Mouse (Mus musculus) liver, embryonic 11.5 days (tissue): Measurements from ENCODE around the gene Zw10. TPM values are rescaled to one million over a fixed set of nuclear protein-coding genes. Genes with fewer than 3 reads are reported as not detected.

Experiments
- ATAC-seq: fragments of 200-750 bp; cut with Nextera tagmentation; replicated peaks from 2 replicates; pipeline ENCODE4 v1.8.0; 2017; ENCODE audit warnings: moderate number of reproducible peaks, mild to moderate bottlenecking, moderate TSS enrichment, moderate library complexity; ENCODE audit not compliant: low FRiP score
- DNase-seq: peaks from one replicate; pipeline ENCODE4 v3.0.0-alpha.2; 2017; ENCODE audit warnings: low spot score
- H3K27ac ChIP-seq: fragments of 300-500 bp; sonication (generic); 2 replicates; pipeline ENCODE4 v1.5.1; 2014; ENCODE audit warnings: mild to moderate bottlenecking, low read depth, low read length, control low read depth
- H3K27me3 ChIP-seq: fragments of 300-500 bp; sonication (generic); replicated peaks from 2 replicates; pipeline ENCODE4 v1.6.1; 2014; ENCODE audit warnings: low read length, mixed read lengths; ENCODE audit not compliant: control insufficient read depth, insufficient read depth
- H3K36me3 ChIP-seq: fragments of 300-500 bp; sonication (generic); 2 replicates; pipeline ENCODE4 v1.6.1; 2014; ENCODE audit warnings: mild to moderate bottlenecking, low read length, moderate library complexity, mixed read lengths; ENCODE audit not compliant: control insufficient read depth, insufficient read depth
- H3K4me1 ChIP-seq: fragments of 300-500 bp; sonication (generic); replicated peaks from 2 replicates; pipeline ENCODE4 v1.6.1; 2014; ENCODE audit warnings: low read length, mixed read lengths; ENCODE audit not compliant: control insufficient read depth, insufficient read depth
- H3K4me2 ChIP-seq: fragments of 300-500 bp; sonication (generic); 2 replicates; pipeline ENCODE4 v1.6.1; 2014; ENCODE audit warnings: mild to moderate bottlenecking, control low read depth, moderate library complexity
- H3K4me3 ChIP-seq: fragments of 300-500 bp; sonication (generic); 2 replicates; pipeline ENCODE4 v1.5.1; 2014; ENCODE audit warnings: low read depth, low read length, control low read depth
- H3K9ac ChIP-seq: fragments of 300-500 bp; sonication (generic); 2 replicates; pipeline ENCODE4 v1.6.1; 2014; ENCODE audit warnings: low read depth, low read length, control low read depth
- H3K9me3 ChIP-seq: fragments of 300-500 bp; sonication (generic); 2 replicates; pipeline ENCODE4 v1.6.1; 2016; ENCODE audit warnings: low read length, inconsistent platforms, mixed read lengths; ENCODE audit not compliant: control insufficient read depth
- WGBS: fragments of 180-500 bp; shearing (Covaris S2); extraction: QIAGEN DNeasy Blood & Tissue Kit; methylation state at CpG from one replicate; pipeline ENCODE4 v1.1.7; 2014; 5-methylcytosine and 5-hydroxymethylcytosine counted together
- polyA plus RNA-seq: library from polyadenylated mRNA; unstranded; fragments of >200 nt; fragmentation: Nextera tagmentation; extraction: Ambion mirVana; gene quantifications from 2 replicates; pipeline ENCODE4 v1.2.1, GENCODE M21; 2014

Zw10 gene
- polyA plus RNA-seq, 1 experiment from 2014 or later = 40.0 TPM

DNA sequence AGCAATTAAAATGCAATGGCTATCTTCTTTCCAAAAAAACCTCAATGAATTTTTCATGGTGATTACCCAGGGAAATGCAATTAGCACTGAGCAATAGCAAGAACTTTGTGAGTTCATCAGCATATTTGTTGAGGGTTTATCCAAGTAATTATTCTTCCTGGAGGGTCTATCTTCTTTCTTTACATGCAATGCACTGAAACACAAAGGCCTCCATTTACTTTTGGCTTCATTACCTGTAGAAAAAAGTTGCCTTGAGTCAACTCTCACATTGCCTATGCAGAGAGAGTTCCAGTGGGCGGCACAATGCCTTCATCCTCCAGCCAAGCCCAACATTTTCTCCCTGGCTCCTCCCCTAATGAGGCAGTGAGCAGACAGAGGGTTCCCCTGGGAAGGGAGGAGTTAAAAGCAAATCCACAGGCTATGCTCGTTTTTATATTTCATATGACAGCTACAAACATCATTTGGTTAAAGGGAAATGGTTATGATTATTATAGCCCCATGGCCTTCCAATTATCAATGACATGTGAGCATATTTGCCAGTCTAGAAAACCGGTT lies 62.9 kb downstream of the Zw10 start:
- Histone ChIP-seq H3K27me3 (no peaks in the 10 kb centered on the region), H3K9ac (no peak overlapping the region), H3K4me3 (no peak overlapping the region), H3K27ac (no peak overlapping the region), H3K9me3 (peaks cover 3% of the 10 kb centered on the region; the same call in 1 of the 2 replicates), H3K4me2 (no peak overlapping the region), H3K36me3 (no peaks in the 10 kb centered on the region), H3K4me1 (no peaks in the 10 kb centered on the region)
- DNase-seq = no peak
- ATAC-seq = no peak
- WGBS = 42% methylated on average over 3 of the region's 3 CpGs

GRCm38 (mm10) chr9:49119759-49120158 lies 64.3 kb downstream of the Zw10 start:
- no peaks in the 10 kb centered on the region for H3K4me1 ChIP-seq
- H3K9me3 ChIP-seq = peaks cover 3% of the 10 kb centered on the region; the same call in 1 of the 2 replicates
- H3K9ac ChIP-seq = no peak overlapping the region
- no peak overlapping the region for H3K4me2 ChIP-seq
- no peaks in the 10 kb centered on the region for H3K36me3 ChIP-seq
- no peak overlapping the region for H3K27ac ChIP-seq
- no peak overlapping the region for H3K4me3 ChIP-seq
- 70% methylated on average over 4 of the region's 4 CpGs for WGBS
- ATAC-seq (no peak), DNase-seq (no peak)
- H3K27me3 ChIP-seq = no peaks in the 10 kb centered on the region

GRCm38 (mm10) chr9:49125706-49126105 lies 70.3 kb downstream of the Zw10 start:
- H3K27me3 ChIP-seq = no peaks in the 10 kb centered on the region
- no peak overlapping the region for H3K9ac ChIP-seq
- DNase-seq = no peak
- no peak for ATAC-seq
- no peaks in the 10 kb centered on the region for H3K4me1 ChIP-seq
- no peak overlapping the region for H3K4me2 ChIP-seq
- WGBS = 74% methylated on average over 7 of the region's 7 CpGs
- H3K36me3 ChIP-seq = no peaks in the 10 kb centered on the region
- H3K4me3 ChIP-seq = no peak overlapping the region
- peaks cover 3% of the 10 kb centered on the region; the same call in 1 of the 2 replicates for H3K9me3 ChIP-seq
- H3K27ac ChIP-seq = no peak overlapping the region

Other genes starting within 250 kb of the Zw10 start
- 2.3 and 2.8 TPM in 2 replicates for gene Zbtb16, start 219.4 kb upstream of the Zw10 start, polyA plus RNA-seq
- gene Htr3a, start 144.5 kb upstream of the Zw10 start, polyA plus RNA-seq = not detected in 2 replicates
- gene Htr3b, start 90.6 kb upstream of the Zw10 start, polyA plus RNA-seq = not detected in 2 replicates
- gene Usp28, start 70.2 kb upstream of the Zw10 start, polyA plus RNA-seq = 15.2 and 15.4 TPM in 2 replicates
- not detected in 2 replicates for gene Tmprss5, start 25.6 kb downstream of the Zw10 start, polyA plus RNA-seq
- not detected in 2 replicates for gene Gm4894, start 194.9 kb downstream of the Zw10 start, polyA plus RNA-seq